Mouse (Mus musculus) ES-Bruce4 (cell line): Measurements from ENCODE around the gene Calhm3.

Experiments used
- CTCF ChIP-seq: IDR thresholded peaks from one replicate; pipeline ENCODE4 v1.8.1; 2011; ENCODE audit warnings: low read depth, low read length
- EP300 ChIP-seq: IDR thresholded peaks from 2 replicates; pipeline ENCODE4 v1.6.1; 2011; ENCODE audit warnings: low read depth, low read length; ENCODE audit not compliant: insufficient read depth
- POLR2A ChIP-seq: IDR thresholded peaks from one replicate; pipeline ENCODE4 v1.8.1; 2011; ENCODE audit warnings: low read length; ENCODE audit not compliant: insufficient read depth

GRCm38 (mm10) chr19:47163176-47163744 is 5.7 kb upstream of the Calhm3 start:
- TF ChIP-seq CTCF (no peak), EP300 (no peak), POLR2A (no peak)
